7 mouse cellular contexts compared by ENCODE assay signal in the genomic region with DNA sequence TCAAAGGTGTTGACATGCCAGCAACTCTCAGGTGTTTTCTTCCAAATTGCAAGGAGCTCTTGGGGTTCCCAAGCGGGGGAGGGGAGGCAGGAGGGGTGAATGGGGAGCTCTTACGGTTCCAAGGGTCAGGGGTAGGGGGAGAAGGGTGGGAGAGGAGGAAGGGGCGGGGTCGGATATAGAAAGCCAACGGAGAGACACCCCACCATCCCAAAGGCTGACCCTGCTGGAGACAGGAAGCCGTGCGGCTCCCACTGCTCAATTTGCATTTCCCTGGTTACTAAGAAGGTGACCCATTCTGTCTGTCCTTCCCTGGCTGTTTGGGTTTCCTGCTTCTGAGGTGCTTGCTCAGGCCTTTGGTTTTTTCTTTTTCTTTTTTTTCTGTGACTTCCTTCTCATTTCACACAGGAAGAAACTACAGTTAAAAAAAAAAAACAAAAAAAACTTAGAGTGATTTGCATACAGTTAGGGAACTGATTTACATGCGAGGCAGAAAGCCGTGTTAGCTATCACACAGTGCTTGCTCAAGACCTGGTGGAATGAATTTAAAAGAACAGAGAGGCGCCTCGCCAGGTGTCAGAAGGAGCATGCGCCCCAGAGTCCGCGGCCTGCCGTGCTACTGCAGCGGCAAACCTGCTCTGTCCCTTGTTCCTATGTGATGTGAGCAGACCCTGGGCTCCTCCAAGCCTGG. TPM values are rescaled to one million over a fixed set of nuclear protein-coding genes. Genes with fewer than 3 reads are reported as not detected.
A peak's percentile ranks its signal among the peaks of the same experiment; 100 is the strongest.
DNase-seq lines count a peak whose midpoint lies in the region; ATAC-seq and TF ChIP-seq lines count a peak whose summit lies in the region.

No protein-coding gene starts in this region.

- WGBS in lung, embryonic 14.5 days, result 7% methylated on average over 16 of the region's 16 CpGs
- WGBS in embryonic facial prominence, embryonic 10.5 days, result 13% methylated on average over 16 of the region's 16 CpGs
- WGBS in limb, embryonic 12.5 days, result 14% methylated on average over 16 of the region's 16 CpGs

- H3K4me1 ChIP-seq in lung, embryonic 14.5 days (ENCODE audit: insufficient read depth), result no peaks in the 10 kb centered on the region
- peaks cover 11% of the 10 kb centered on the region for H3K4me1 ChIP-seq in embryonic facial prominence, embryonic 10.5 days
- peaks cover 8% of the 10 kb centered on the region for H3K4me1 ChIP-seq in limb, embryonic 12.5 days (replicated peaks)

- no peak overlapping the region for H3K4me3 ChIP-seq in lung, embryonic 14.5 days (ENCODE audit: low read depth, low read length)
- peak overlapping the region; percentile 30; the same call in 1 of the 2 replicates for H3K4me3 ChIP-seq in embryonic facial prominence, embryonic 10.5 days
- H3K4me3 ChIP-seq in limb, embryonic 12.5 days (replicated peaks), result no peak overlapping the region

- no peak overlapping the region for H3K4me2 ChIP-seq in lung, embryonic 14.5 days
- H3K4me2 ChIP-seq in limb, embryonic 12.5 days, result peak overlapping the region; percentile 23

- peak; percentile 21 for DNase-seq in lung, embryonic 14.5 days
- no peak for DNase-seq in lung, postnatal 10 days
- DNase-seq in embryonic facial prominence, embryonic 10.5 days (ENCODE audit: low spot score), result peak; percentile 35
- DNase-seq in thymus, postnatal 0 days (ENCODE audit: low spot score), result peak; percentile 35
- no peak for DNase-seq in gastrocnemius, postnatal 10 days
- no peak for DNase-seq in cerebellum, postnatal 36 days

- H3K27me3 ChIP-seq in lung, embryonic 14.5 days (ENCODE audit: insufficient read depth, low read length), result no peaks in the 10 kb centered on the region
- peaks cover 33% of the 10 kb centered on the region for H3K27me3 ChIP-seq in embryonic facial prominence, embryonic 10.5 days (replicated peaks; ENCODE audit: low read depth, poor library complexity, severe bottlenecking)
- peaks cover 24% of the 10 kb centered on the region for H3K27me3 ChIP-seq in limb, embryonic 12.5 days

- peak; percentile 14; the same call in 1 of the 2 replicates for TF ChIP-seq CTCF in lung, embryonic 14.5 days (IDR thresholded peaks at IDR 0.05; ENCODE audit: low read depth)

- H3K9ac ChIP-seq in lung, embryonic 14.5 days, result no peak overlapping the region
- H3K9ac ChIP-seq in limb, embryonic 12.5 days (replicated peaks), result no peak overlapping the region; the same call in 1 of the 2 replicates

- no peak overlapping the region for H3K27ac ChIP-seq in lung, embryonic 14.5 days (ENCODE audit: low read depth)
- no peak overlapping the region for H3K27ac ChIP-seq in embryonic facial prominence, embryonic 10.5 days (replicated peaks)
- no peak overlapping the region for H3K27ac ChIP-seq in limb, embryonic 12.5 days

- H3K36me3 ChIP-seq in lung, embryonic 14.5 days (ENCODE audit: insufficient read depth), result no peaks in the 10 kb centered on the region
- no peaks in the 10 kb centered on the region for H3K36me3 ChIP-seq in embryonic facial prominence, embryonic 10.5 days (replicated peaks)
- H3K36me3 ChIP-seq in limb, embryonic 12.5 days, result no peaks in the 10 kb centered on the region

- no peaks in the 10 kb centered on the region for H3K9me3 ChIP-seq in lung, embryonic 14.5 days (ENCODE audit: low read depth, low read length)
- peaks cover 5% of the 10 kb centered on the region; the same call in 1 of the 2 replicates for H3K9me3 ChIP-seq in embryonic facial prominence, embryonic 10.5 days
- H3K9me3 ChIP-seq in limb, embryonic 12.5 days, result 0 out of 2 replicates have a peak, but pooled peaks cover 3% of the 10 kb centered on the region

- no peak for ATAC-seq in lung, embryonic 14.5 days (ENCODE audit: insufficient read depth)
- no peak for ATAC-seq in limb, embryonic 12.5 days (ENCODE audit: insufficient number of reproducible peaks, insufficient read depth, low FRiP score, low TSS enrichment, low read depth)

RNA-seq across cellular contexts. Expression of a gene that starts 44.5 kb away (rescaled TPM):
- polyA plus RNA-seq in lung, embryonic 14.5 days (2014; fragmentation: Nextera tagmentation; extraction: Ambion mirVana), result 2.5 and 3.3 TPM in 2 replicates
- polyA plus RNA-seq in embryonic facial prominence, embryonic 10.5 days (2016; fragmentation: Nextera tagmentation; extraction: Ambion mirVana), result 7.6 and 9.6 TPM in 2 replicates
- polyA plus RNA-seq in limb, embryonic 12.5 days (2016; fragmentation: Nextera tagmentation; extraction: Ambion mirVana), result 11.1 and 11.7 TPM in 2 replicates
- 0.78 and 1.2 TPM in 2 replicates for polyA plus RNA-seq in thymus, postnatal 0 days (2015; fragmentation: Nextera tagmentation; extraction: Ambion mirVana)
- under 1 TPM; 0.18 to 0.26 TPM for total RNA-seq in gastrocnemius, postnatal 10 days (2021)

Comparison
In these comparisons a context has a peak if more than half of its experiments do, and no peak if none do; other contexts are left out.
1. DNase-seq: peak in lung, embryonic 14.5 days (single experiment), embryonic facial prominence, embryonic 10.5 days (single experiment) and thymus, postnatal 0 days (single experiment); none in lung, postnatal 10 days (single experiment), gastrocnemius, postnatal 10 days (single experiment) and cerebellum, postnatal 36 days (0 of 2).